Mouse (Mus musculus) neutrophil, adult 5-6 weeks (primary cell): ENCODE data around the gene Zdhhc20. TPM values are rescaled to one million over a fixed set of nuclear protein-coding genes. Genes with fewer than 3 reads are reported as not detected.

Experiments
- total RNA-seq: library from RNA; stranded (forward); fragments of 200-1000 nt; gene quantifications from 2 replicates; pipeline ENCODE4 v1.2.3, GENCODE M21; 2017

The Zdhhc20 gene
- total RNA-seq, 1 experiment from 2014 or later, result 94.2 TPM

Other genes with a start within 250 kb of the Zdhhc20 start
- 23.9 and 27.1 TPM in 2 replicates for gene Xpo4, start 224.8 kb downstream of the Zdhhc20 start, total RNA-seq
- not detected in 2 replicates for gene Gm49361, start 144.2 kb downstream of the Zdhhc20 start, total RNA-seq
- 58.7 and 59.2 TPM in 2 replicates for gene Lats2, start 131.9 kb downstream of the Zdhhc20 start, total RNA-seq
- 34.6 and 47.8 TPM in 2 replicates for gene Sap18, start 92.1 kb downstream of the Zdhhc20 start, total RNA-seq
- 0.61 TPM in 1 of 2 replicates, not detected in the other for gene Ska3, start 64.1 kb downstream of the Zdhhc20 start, total RNA-seq
- 15.6 and 19.2 TPM in 2 replicates for gene Mrpl57, start 64.0 kb downstream of the Zdhhc20 start, total RNA-seq
- 92.2 and 97.1 TPM in 2 replicates for gene Micu2, start 109.0 kb upstream of the Zdhhc20 start, total RNA-seq
- not detected in 2 replicates for gene Fgf9, start 180.3 kb upstream of the Zdhhc20 start, total RNA-seq